Mouse (Mus musculus) C2C12 (cell line): ENCODE results near the gene Necap1. TPM values are rescaled to one million over a fixed set of nuclear protein-coding genes. Genes with fewer than 3 reads are reported as not detected.

ENCODE experiments used
- H3K27me3 ChIP-seq: one replicate; pipeline ENCODE4 v1.6.1; 2011; ENCODE audit not compliant: control insufficient read depth, insufficient read depth, insufficient read length
- H3K36me3 ChIP-seq: one replicate; pipeline ENCODE4 v1.6.1; 2011; ENCODE audit not compliant: control insufficient read depth, insufficient read depth
- H3K4me3 ChIP-seq: one replicate; pipeline ENCODE4 v1.5.1; 2011; ENCODE audit warnings: mild to moderate bottlenecking, control low read depth; ENCODE audit not compliant: poor library complexity, insufficient read depth, severe bottlenecking
- H3K79me2 ChIP-seq: one replicate; pipeline ENCODE4 v1.6.1; 2011; ENCODE audit not compliant: control insufficient read depth, insufficient read depth
- H3K79me3 ChIP-seq: one replicate; pipeline ENCODE4 v1.6.1; 2011; ENCODE audit warnings: low read depth, control low read depth
- H3ac ChIP-seq: one replicate; pipeline ENCODE3; 2011; ENCODE audit warnings: low read depth; ENCODE audit not compliant: control insufficient read depth, insufficient read length
- CEBPB ChIP-seq: IDR thresholded peaks from one replicate; pipeline ENCODE4 v1.6.1; 2011; ENCODE audit warnings: low read depth, mild to moderate bottlenecking, control low read depth, moderate library complexity
- CTCF ChIP-seq: IDR thresholded peaks from one replicate; pipeline ENCODE4 v1.5.1; 2011; ENCODE audit not compliant: control insufficient read depth, insufficient read depth, insufficient read length
- FOSL1 ChIP-seq: IDR thresholded peaks from one replicate; pipeline ENCODE4 v1.8.0; 2011; ENCODE audit warnings: mild to moderate bottlenecking, low read length; ENCODE audit not compliant: poor library complexity, insufficient read depth, severe bottlenecking
- MAX ChIP-seq: IDR thresholded peaks from one replicate; pipeline ENCODE4 v1.6.1; 2011; ENCODE audit warnings: mild to moderate bottlenecking, control low read depth
- MYOD1 ChIP-seq: IDR thresholded peaks from one replicate; pipeline ENCODE4 v1.6.1; 2011; ENCODE audit warnings: low read depth; ENCODE audit not compliant: control insufficient read depth, insufficient read length
- MYOG ChIP-seq: IDR thresholded peaks from one replicate; pipeline ENCODE4 v1.6.1; 2011; ENCODE audit not compliant: control insufficient read depth, insufficient read length; ENCODE audit errors: extremely low read depth
- USF1 ChIP-seq: IDR thresholded peaks from one replicate; pipeline ENCODE4 v1.6.1; 2011; ENCODE audit warnings: low read depth, mild to moderate bottlenecking, control low read depth, moderate library complexity
- long read RNA-seq, 2 experiments: library from polyadenylated mRNA; unstranded; transcript quantifications; one replicate each; pipeline ENCODE4 v2.0.0; 2019 to 2020
- polyA plus RNA-seq: library from polyadenylated mRNA; unstranded; fragments of >200 nt; fragmentation: generic; extraction: Trizol; gene quantifications from one replicate; pipeline ENCODE4 v1.2.1, GENCODE M21; 2012; ENCODE audit warnings: missing spikeins

Gene Necap1
- 17.7 TPM for polyA plus RNA-seq
- long read RNA-seq, experiment 1, transcript Necap1-201 (8 exons, 2,476 nt): major isoform, 17 of 25 reads
- long read RNA-seq, experiment 1, partial matches to known transcripts: 2 of 25 reads
- long read RNA-seq, experiment 1, other reads (novel, unspliced or antisense): 6 of 25 reads
- long read RNA-seq, experiment 2, transcript Necap1-201 (8 exons, 2,476 nt): major isoform, 164 of 179 reads
- long read RNA-seq, experiment 2, partial matches to known transcripts: 1 of 179 reads
- long read RNA-seq, experiment 2, other reads (novel, unspliced or antisense): 14 of 179 reads

GRCm38 (mm10) chr6:122873871-122874719, at the start of gene Necap1:
Necap1 (plus strand) TSS chr6:122874474.
- Histone ChIP-seq H3ac (peak within 1 kb of the TSS; percentile 99), H3K27me3 (no peaks in the 10 kb centered on the region), H3K79me2 (peaks cover 47% of the 10 kb centered on the region), H3K36me3 (peaks cover 23% of the 10 kb centered on the region), H3K79me3 (peaks cover 43% of the 10 kb centered on the region), H3K4me3 (peak within 1 kb of the TSS; percentile 89)
- peak; percentile 63 for TF ChIP-seq MAX
- TF ChIP-seq MYOG: no peak
- TF ChIP-seq USF1: no peak
- peak; percentile 76 for TF ChIP-seq CTCF
- TF ChIP-seq CEBPB: no peak
- no peak for TF ChIP-seq FOSL1
- TF ChIP-seq MYOD1: no peak

DNA sequence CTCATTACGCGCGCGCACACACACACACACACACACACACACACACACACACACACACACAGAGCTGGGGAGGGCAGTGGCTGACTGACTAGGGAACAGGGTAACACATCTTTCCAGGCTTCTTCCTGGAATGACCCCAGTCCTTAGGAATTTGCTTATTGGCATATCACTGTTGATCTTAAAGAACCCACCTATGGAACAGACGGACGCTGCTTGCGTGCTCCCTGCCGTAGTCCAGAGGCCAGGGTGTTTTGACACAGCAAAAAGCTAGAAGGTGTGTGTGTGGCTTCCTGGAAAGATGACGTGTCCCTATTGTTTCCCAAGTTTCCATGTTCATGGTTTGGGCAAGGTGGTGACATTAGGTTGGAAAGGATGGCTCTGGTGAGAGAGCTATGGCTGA, 49.1 kb upstream of the Necap1 start:
- no peak overlapping the region for H3ac ChIP-seq
- H3K79me3 ChIP-seq: peaks cover 13% of the 10 kb centered on the region
- TF ChIP-seq MYOG (no peak), USF1 (no peak), MAX (no peak), CEBPB (no peak), FOSL1 (no peak), CTCF (no peak)
- H3K4me3 ChIP-seq: no peak overlapping the region
- no peaks in the 10 kb centered on the region for H3K27me3 ChIP-seq
- peaks cover 18% of the 10 kb centered on the region for H3K36me3 ChIP-seq
- peaks cover 61% of the 10 kb centered on the region for H3K79me2 ChIP-seq

- Histone ChIP-seq H3K27me3 (no peaks in the 10 kb centered on the region), H3ac (peak overlapping the region; percentile 4), H3K79me2 (peaks cover 52% of the 10 kb centered on the region), H3K79me3 (peaks cover 11% of the 10 kb centered on the region), H3K4me3 (no peak overlapping the region), H3K36me3 (peaks cover 19% of the 10 kb centered on the region)
- no peak for TF ChIP-seq MYOD1
- TF ChIP-seq USF1: no peak
Observed at GRCm38 (mm10) chr6:122825923-122826742, 48.1 kb upstream of the Necap1 start.

GRCm38 (mm10) chr6:122828086-122828485, 46.2 kb upstream of the Necap1 start:
- Histone ChIP-seq H3K36me3 (peaks cover 29% of the 10 kb centered on the region), H3K4me3 (no peak overlapping the region), H3K79me3 (peaks cover 4% of the 10 kb centered on the region), H3K27me3 (no peaks in the 10 kb centered on the region), H3K79me2 (peaks cover 32% of the 10 kb centered on the region), H3ac (no peak overlapping the region)
- TF ChIP-seq CTCF (no peak), MAX (no peak), CEBPB (no peak), MYOG (no peak), FOSL1 (no peak), MYOD1 (no peak), USF1 (no peak)

DNA sequence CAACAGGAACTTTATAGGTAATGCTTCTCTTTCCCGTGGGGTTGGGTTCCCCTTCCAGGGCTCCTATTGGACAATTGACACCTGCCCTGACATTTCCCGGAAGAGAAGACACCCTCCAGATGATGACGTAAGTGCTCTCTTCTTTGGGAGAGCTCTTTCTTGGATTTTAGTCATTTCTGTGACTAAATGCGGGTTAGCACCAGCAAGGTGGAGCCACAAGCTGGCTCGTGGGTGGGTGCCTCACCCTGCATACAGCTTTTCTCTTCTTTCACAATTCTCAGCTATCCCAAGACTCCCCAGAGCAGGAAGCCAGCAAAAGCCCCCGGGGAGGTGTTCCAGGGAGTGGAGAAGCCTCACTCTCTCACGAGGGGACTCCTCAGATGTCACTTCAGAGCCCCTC, 41.4 kb upstream of the Necap1 start:
- Histone ChIP-seq H3K79me3 (no peaks in the 10 kb centered on the region), H3K79me2 (no peaks in the 10 kb centered on the region), H3K36me3 (peaks cover 58% of the 10 kb centered on the region), H3K27me3 (no peaks in the 10 kb centered on the region), H3K4me3 (no peak overlapping the region), H3ac (no peak overlapping the region)
- no peak for TF ChIP-seq CTCF

GRCm38 (mm10) chr6:122834365-122834764, 39.9 kb upstream of the Necap1 start:
- Histone ChIP-seq H3K36me3 (peaks cover 53% of the 10 kb centered on the region), H3K79me2 (no peaks in the 10 kb centered on the region), H3K27me3 (no peaks in the 10 kb centered on the region), H3ac (no peak overlapping the region), H3K4me3 (no peak overlapping the region), H3K79me3 (no peaks in the 10 kb centered on the region)
- no peak for TF ChIP-seq MAX
